8 mouse cellular contexts compared by ENCODE assay signal in genomic region chr11:95914571-95914991, GRCm38 (mm10). TPM values are rescaled to one million over a fixed set of nuclear protein-coding genes. Genes with fewer than 3 reads are reported as not detected.
A peak's percentile ranks its signal among the peaks of the same experiment; 100 is the strongest.
DNase-seq lines count a peak whose midpoint lies in the region; ATAC-seq and TF ChIP-seq lines count a peak whose summit lies in the region.

TSS of gene B4galnt2 (minus strand) at chr11:95914891.

- no peak for ATAC-seq in lung, postnatal 0 days
- no peak for ATAC-seq in neural tube, embryonic 13.5 days (ENCODE audit: low read depth)

- no peak for TF ChIP-seq CTCF in lung, postnatal 0 days (IDR thresholded peaks at IDR 0.05)

- H3K9me3 ChIP-seq in lung, postnatal 0 days (ENCODE audit: low read length), result no peaks in the 10 kb centered on the region
- H3K9me3 ChIP-seq in embryonic facial prominence, embryonic 10.5 days, result no peaks in the 10 kb centered on the region
- H3K9me3 ChIP-seq in neural tube, embryonic 13.5 days, result no peaks in the 10 kb centered on the region

- H3K36me3 ChIP-seq in lung, postnatal 0 days (ENCODE audit: insufficient read depth, low read length), result no peaks in the 10 kb centered on the region
- no peaks in the 10 kb centered on the region for H3K36me3 ChIP-seq in embryonic facial prominence, embryonic 10.5 days (replicated peaks)
- no peaks in the 10 kb centered on the region for H3K36me3 ChIP-seq in neural tube, embryonic 13.5 days

- H3K4me3 ChIP-seq in lung, postnatal 0 days (ENCODE audit: low read depth, low read length), result peak within 1 kb of the TSS; percentile 3; the same call in 1 of the 2 replicates
- peak within 1 kb of the TSS; percentile 45 for H3K4me3 ChIP-seq in embryonic facial prominence, embryonic 10.5 days
- H3K4me3 ChIP-seq in neural tube, embryonic 13.5 days, result peak within 1 kb of the TSS; percentile 17

- intact Hi-C loops in left cerebral cortex, postnatal 36 days (cut with DNase I), result loop anchor here (5.0 to 10.0 kb wide), 2 partner anchors 93 to 450 kb away; partner anchors contain the start of genes Hoxb1 and Igf2bp1

- H3K27me3 ChIP-seq in lung, postnatal 0 days (replicated peaks; ENCODE audit: insufficient read depth, low read length), result peaks cover 22% of the 10 kb centered on the region
- peaks cover 91% of the 10 kb centered on the region for H3K27me3 ChIP-seq in embryonic facial prominence, embryonic 10.5 days (replicated peaks; ENCODE audit: low read depth, poor library complexity, severe bottlenecking)
- H3K27me3 ChIP-seq in neural tube, embryonic 13.5 days, result peaks cover 95% of the 10 kb centered on the region

- 4% methylated on average over 33 of the region's 35 CpGs for WGBS in lung, postnatal 0 days
- under 1% methylated on average over 35 of the region's 35 CpGs for WGBS in embryonic facial prominence, embryonic 10.5 days
- under 1% methylated on average over 35 of the region's 35 CpGs for WGBS in neural tube, embryonic 13.5 days

- no peak within 1 kb of the TSS for H3K9ac ChIP-seq in lung, postnatal 0 days (replicated peaks; ENCODE audit: low read depth)
- peak within 1 kb of the TSS; percentile 41; the same call in 1 of the 2 replicates for H3K9ac ChIP-seq in neural tube, embryonic 13.5 days

- TF ChIP-seq EP300 in lung, postnatal 0 days (IDR thresholded peaks at IDR 0.05), result no peak

- H3K4me2 ChIP-seq in lung, postnatal 0 days (replicated peaks; ENCODE audit: low read depth, low read length), result peak within 1 kb of the TSS; percentile 25
- H3K4me2 ChIP-seq in neural tube, embryonic 13.5 days, result peak within 1 kb of the TSS; percentile 39

- H3K27ac ChIP-seq in lung, postnatal 0 days (ENCODE audit: low read length), result no peak within 1 kb of the TSS
- no peak within 1 kb of the TSS for H3K27ac ChIP-seq in embryonic facial prominence, embryonic 10.5 days (replicated peaks)
- no peak within 1 kb of the TSS for H3K27ac ChIP-seq in neural tube, embryonic 13.5 days (replicated peaks)

- H3K4me1 ChIP-seq in lung, postnatal 0 days (ENCODE audit: insufficient read depth, low read depth, low read length), result no peaks in the 10 kb centered on the region
- H3K4me1 ChIP-seq in embryonic facial prominence, embryonic 10.5 days, result peaks cover 18% of the 10 kb centered on the region
- peaks cover 18% of the 10 kb centered on the region for H3K4me1 ChIP-seq in neural tube, embryonic 13.5 days (replicated peaks)

- peak; percentile 15 for DNase-seq in lung, postnatal 0 days (ENCODE audit: low spot score)
- no peak for DNase-seq in lung, postnatal 25 days (ENCODE audit: low spot score)
- DNase-seq in embryonic facial prominence, embryonic 10.5 days (ENCODE audit: low spot score), result peak; percentile 60
- peak; percentile 8 for DNase-seq in heart, postnatal 4 days
- peak; percentile 18 to 36 for DNase-seq in left cerebral cortex, postnatal 36 days (ENCODE audit: low spot score in 2 of 2)
- DNase-seq in gastrocnemius, postnatal 25 days, result no peak
- DNase-seq in lung, adult 18-20 months, result no peak

RNA-seq across cellular contexts. Expression of gene B4galnt2, which starts in this region (rescaled TPM):
- not detected in 2 replicates for polyA plus RNA-seq in lung, postnatal 0 days (2015; fragmentation: Nextera tagmentation; extraction: Ambion mirVana)
- polyA plus RNA-seq in embryonic facial prominence, embryonic 10.5 days (2016; fragmentation: Nextera tagmentation; extraction: Ambion mirVana), result 0.09 and 0.16 TPM in 2 replicates
- not detected for total RNA-seq in heart, postnatal 4 days (2021)
- not detected for total RNA-seq in left cerebral cortex, postnatal 36 days (2021)
- polyA plus RNA-seq in neural tube, embryonic 13.5 days (2015; fragmentation: Nextera tagmentation; extraction: Ambion mirVana), result not detected in 2 replicates
- not detected for total RNA-seq in gastrocnemius, postnatal 25 days (2021)

Comparison
In these comparisons a context has a peak if more than half of its experiments do, and no peak if none do; other contexts are left out.
1. Peak in DNase-seq, H3K4me3 ChIP-seq and H3K4me2 ChIP-seq in lung, postnatal 0 days; RNA of the gene not detected or under 1 TPM.
2. Peak in DNase-seq and H3K4me3 ChIP-seq in embryonic facial prominence, embryonic 10.5 days; RNA of the gene not detected or under 1 TPM.
3. Peak in DNase-seq in heart, postnatal 4 days; RNA of the gene not detected or under 1 TPM.
4. Peak in DNase-seq in left cerebral cortex, postnatal 36 days; RNA of the gene not detected or under 1 TPM.